Mouse (Mus musculus) myocyte (in vitro differentiated cells): ENCODE data around the gene 9230110F15Rik.

Experiments used
- E2F4 ChIP-seq: IDR thresholded peaks from one replicate; pipeline ENCODE4 v1.6.1; 2011; ENCODE audit warnings: mild to moderate bottlenecking, control low read depth, moderate library complexity; ENCODE audit not compliant: insufficient read depth
- MAX ChIP-seq: IDR thresholded peaks from one replicate; pipeline ENCODE4 v1.6.1; 2011; ENCODE audit warnings: low read depth, mild to moderate bottlenecking, control low read depth
- MYOG ChIP-seq, 3 experiments: IDR thresholded peaks; one replicate each; pipeline ENCODE4 v1.6.1; 2011; ENCODE audit warnings: control low read depth in 2 of 3, low read depth in 2 of 3, mild to moderate bottlenecking in 2 of 3; ENCODE audit not compliant: insufficient read length in 2 of 3, control insufficient read depth in 1 of 3, insufficient read depth in 1 of 3
- POLR2A ChIP-seq: IDR thresholded peaks from one replicate; pipeline ENCODE4 v1.6.1; 2011; ENCODE audit warnings: low read depth, mild to moderate bottlenecking, control low read depth, moderate library complexity; ENCODE audit not compliant: insufficient read length
- POLR2AphosphoS2 ChIP-seq: IDR thresholded peaks from one replicate; pipeline ENCODE4 v1.6.1; 2011; ENCODE audit warnings: low read depth, control low read depth; ENCODE audit not compliant: insufficient read length
- SRF ChIP-seq: IDR thresholded peaks from one replicate; pipeline ENCODE4 v1.6.1; 2011; ENCODE audit warnings: low read depth; ENCODE audit not compliant: control insufficient read depth, insufficient read length
- TCF3 ChIP-seq: IDR thresholded peaks from one replicate; pipeline ENCODE4 v1.6.1; 2011; ENCODE audit warnings: low read depth, control low read depth; ENCODE audit not compliant: insufficient read length
- USF1 ChIP-seq: IDR thresholded peaks from one replicate; pipeline ENCODE4 v1.6.1; 2011; ENCODE audit warnings: low read depth, mild to moderate bottlenecking, control low read depth, moderate library complexity

- TF ChIP-seq POLR2A (no peak), MYOG (IDR thresholded peaks at IDR 0.05; ENCODE audit: control insufficient read depth in 1 of 3, insufficient read depth in 1 of 3, insufficient read length in 2 of 3, low read depth in 2 of 3) (no peak), USF1 (no peak), TCF3 (no peak), E2F4 (no peak), MAX (no peak), POLR2AphosphoS2 (no peak), SRF (no peak)
These were observed at the start of gene 9230110F15Rik for GRCm38 (mm10) chr9:35844050-35844449.
